Mouse (Mus musculus) activated CD4-positive, CD25-positive, alpha-beta regulatory T cell (primary cell): ENCODE data around the gene Vmn1r183. TPM values are rescaled to one million over a fixed set of nuclear protein-coding genes. Genes with fewer than 3 reads are reported as not detected.

ENCODE experiments used
- polyA plus RNA-seq, 2 experiments: library from polyadenylated mRNA; unstranded; fragments of 100-300 nt; shearing (Covaris generic); gene quantifications; one replicate each; pipeline ENCODE4 v1.2.1; 2017

Vmn1r183 gene
- under 1 TPM in 1 of 2 experiments, not detected in 1; 0.06 TPM for polyA plus RNA-seq

DNA sequence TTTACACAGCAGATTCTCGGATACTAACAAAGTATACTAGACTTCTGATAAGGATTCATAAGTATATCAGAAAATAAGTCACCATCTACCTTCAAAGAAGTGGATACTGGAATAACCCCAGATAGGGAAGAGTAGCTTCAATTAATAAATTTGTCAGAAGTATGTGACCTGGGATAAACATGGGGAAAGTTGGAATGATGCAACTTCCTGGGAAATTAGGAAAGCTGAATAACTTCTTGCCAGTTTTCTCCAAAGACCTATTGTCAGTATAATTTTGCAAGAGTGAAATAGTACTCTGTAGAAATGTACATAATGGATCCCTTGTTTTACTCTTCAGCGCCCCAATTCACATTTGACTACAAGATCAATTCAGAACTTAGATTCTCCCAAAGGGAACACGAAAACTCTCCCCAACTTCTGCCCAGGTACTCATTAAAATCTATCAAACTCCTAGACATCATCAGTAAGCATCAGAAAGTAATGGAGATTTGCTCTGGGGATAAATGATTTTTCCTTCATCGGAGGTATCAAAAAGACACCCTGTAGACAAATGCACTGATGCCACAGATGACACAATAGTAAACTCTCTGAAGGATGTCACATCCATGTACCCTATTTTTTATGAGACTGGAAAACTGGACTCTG lies at the start of gene Vmn1r183:
Gene Vmn1r183, plus strand, starts transcription at position 595 of the 645 bp plus-strand sequence.

GRCm38 (mm10) chr7:24081634-24082431 lies 28.8 kb downstream of the Vmn1r183 start, which contains the start of gene Zfp180:
Gene Zfp180, plus strand, starts transcription at chr7:24081924.

GRCm38 (mm10) chr7:24112156-24112856 lies 59.3 kb downstream of the Vmn1r183 start, which contains the start of gene Zfp112:
Gene Zfp112, plus strand, starts transcription at chr7:24112314.

Other genes starting within 250 kb of the Vmn1r183 start
- not detected for gene Vmn1r175, start 242.6 kb upstream of the Vmn1r183 start, polyA plus RNA-seq
- not detected for gene Vmn1r176, start 215.9 kb upstream of the Vmn1r183 start, polyA plus RNA-seq
- not detected for gene Vmn1r177, start 186.8 kb upstream of the Vmn1r183 start, polyA plus RNA-seq
- gene Vmn1r178, start 161.2 kb upstream of the Vmn1r183 start, polyA plus RNA-seq: not detected
- under 1 TPM in 1 of 2 experiments, not detected in 1; 0.09 TPM for gene Vmn1r179, start 126.3 kb upstream of the Vmn1r183 start, polyA plus RNA-seq
- gene Vmn1r180, start 102.6 kb upstream of the Vmn1r183 start, polyA plus RNA-seq: not detected
- not detected for gene Vmn1r181, start 78.6 kb upstream of the Vmn1r183 start, polyA plus RNA-seq
- gene V1rd19, start 51.6 kb upstream of the Vmn1r183 start, polyA plus RNA-seq: not detected
- 10 to 100 TPM; 19.4 to 25.0 TPM for gene Zfp180, start 28.7 kb downstream of the Vmn1r183 start, polyA plus RNA-seq
- gene Zfp112, start 59.1 kb downstream of the Vmn1r183 start, polyA plus RNA-seq: 1 to 10 TPM; 1.2 to 2.3 TPM
- 10 to 100 TPM; 13.6 to 17.9 TPM for gene Zfp235, start 80.9 kb downstream of the Vmn1r183 start, polyA plus RNA-seq
- gene Zfp114, start 121.8 kb downstream of the Vmn1r183 start, polyA plus RNA-seq: under 1 TPM; 0.47 to 0.77 TPM
- 1 to 10 TPM in 1 of 2 experiments, under 1 TPM in 1; 0.30 to 1.6 TPM for gene Zfp111, start 158.2 kb downstream of the Vmn1r183 start, polyA plus RNA-seq
- gene Zfp109, start 184.3 kb downstream of the Vmn1r183 start, polyA plus RNA-seq: 1 to 10 TPM; 2.6 TPM
- under 1 TPM in 1 of 2 experiments, not detected in 1; 0.64 TPM for gene Zfp108, start 201.5 kb downstream of the Vmn1r183 start, polyA plus RNA-seq
- 1 to 10 TPM in 1 of 2 experiments, under 1 TPM in 1; 0.38 to 4.9 TPM for gene Zfp93, start 217.2 kb downstream of the Vmn1r183 start, polyA plus RNA-seq
- gene Zfp61, start 248.0 kb downstream of the Vmn1r183 start, polyA plus RNA-seq: 10 to 100 TPM; 12.4 to 17.5 TPM